22 mouse cellular contexts compared by ENCODE assay signal in genomic region chr14:119914508-119914907, GRCm38 (mm10).
DNase-seq lines count a peak whose midpoint lies in the region; ATAC-seq and TF ChIP-seq lines count a peak whose summit lies in the region.
"Had no signal": no experiment of that assay in that cellular context is flagged by ENCODE, and none has a peak within 500 bp of the region (broad histone marks: within the 10 kb centered on the region; RNA-seq: fewer than 3 reads in every experiment).

No protein-coding gene starts in this region.

- no peaks in the 10 kb centered on the region for H3K36me3 ChIP-seq in kidney, postnatal 0 days (ENCODE audit: insufficient read depth, low read length)
- H3K36me3 ChIP-seq in midbrain, embryonic 14.5 days (ENCODE audit: control insufficient read depth, insufficient read depth, low read length) = no peaks in the 10 kb centered on the region
- H3K36me3 ChIP-seq: embryonic facial prominence, embryonic 15.5 days; forebrain, embryonic 15.5 days; heart, embryonic 15.5 days; hindbrain, embryonic 15.5 days; intestine, embryonic 15.5 days; liver, embryonic 13.5 days; midbrain, embryonic 15.5 days; neural tube, embryonic 13.5 days had no signal

- no peak overlapping the region for H3K9ac ChIP-seq in kidney, postnatal 0 days (ENCODE audit: low read depth, low read length)
- no peak overlapping the region for H3K9ac ChIP-seq in midbrain, embryonic 14.5 days (replicated peaks; ENCODE audit: low read length)
- H3K9ac ChIP-seq: embryonic facial prominence, embryonic 15.5 days; forebrain, embryonic 15.5 days; heart, embryonic 15.5 days; hindbrain, embryonic 15.5 days; intestine, embryonic 15.5 days; liver, embryonic 13.5 days; midbrain, embryonic 15.5 days; neural tube, embryonic 13.5 days had no signal

- no peak overlapping the region for H3K27ac ChIP-seq in kidney, postnatal 0 days
- no peak overlapping the region for H3K27ac ChIP-seq in midbrain, embryonic 14.5 days (replicated peaks; ENCODE audit: low read depth, low read length)
- H3K27ac ChIP-seq: embryonic facial prominence, embryonic 15.5 days; forebrain, embryonic 15.5 days; heart, embryonic 15.5 days; hindbrain, embryonic 15.5 days; intestine, embryonic 15.5 days; layer of hippocampus, adult 2 months; liver, embryonic 13.5 days; midbrain, embryonic 15.5 days; neural tube, embryonic 13.5 days had no signal

- no peak for ATAC-seq in kidney, postnatal 0 days (replicated peaks; ENCODE audit: low FRiP score, low read depth)
- no peak for ATAC-seq in midbrain, embryonic 14.5 days (ENCODE audit: low FRiP score, low TSS enrichment)
- no peak for ATAC-seq in inflammation-experienced regulatory T-cells, adult 6 months
- ATAC-seq: forebrain, embryonic 15.5 days; intestine, embryonic 15.5 days; midbrain, embryonic 15.5 days had no signal

- no peak overlapping the region for H3K4me3 ChIP-seq in kidney, postnatal 0 days (replicated peaks; ENCODE audit: low read depth, low read length)
- H3K4me3 ChIP-seq in midbrain, embryonic 14.5 days (replicated peaks; ENCODE audit: low read depth, low read length) = no peak overlapping the region
- H3K4me3 ChIP-seq: embryonic facial prominence, embryonic 15.5 days; forebrain, embryonic 15.5 days; heart, embryonic 15.5 days; hindbrain, embryonic 15.5 days; intestine, embryonic 15.5 days; layer of hippocampus, adult 2 months; liver, embryonic 13.5 days; midbrain, embryonic 15.5 days; neural tube, embryonic 13.5 days had no signal

- TF ChIP-seq CTCF in kidney, postnatal 0 days (IDR thresholded peaks at IDR 0.05; ENCODE audit: low read depth) = no peak

- H3K9me3 ChIP-seq in kidney, postnatal 0 days (replicated peaks; ENCODE audit: low read length) = no peaks in the 10 kb centered on the region
- no peaks in the 10 kb centered on the region for H3K9me3 ChIP-seq in midbrain, embryonic 14.5 days (ENCODE audit: control insufficient read depth, low read length)
- H3K9me3 ChIP-seq: embryonic facial prominence, embryonic 15.5 days; forebrain, embryonic 15.5 days; heart, embryonic 15.5 days; hindbrain, embryonic 15.5 days; intestine, embryonic 15.5 days; liver, embryonic 13.5 days; midbrain, embryonic 15.5 days; neural tube, embryonic 13.5 days had no signal

- no peak overlapping the region for H3K4me2 ChIP-seq in kidney, postnatal 0 days (ENCODE audit: low read length)
- H3K4me2 ChIP-seq in midbrain, embryonic 14.5 days (ENCODE audit: low read length) = no peak overlapping the region
- H3K4me2 ChIP-seq: embryonic facial prominence, embryonic 15.5 days; forebrain, embryonic 15.5 days; heart, embryonic 15.5 days; hindbrain, embryonic 15.5 days; intestine, embryonic 15.5 days; liver, embryonic 13.5 days; midbrain, embryonic 15.5 days; neural tube, embryonic 13.5 days had no signal

- H3K27me3 ChIP-seq in kidney, postnatal 0 days (ENCODE audit: insufficient read depth, low read length) = no peaks in the 10 kb centered on the region
- no peaks in the 10 kb centered on the region for H3K27me3 ChIP-seq in midbrain, embryonic 14.5 days (ENCODE audit: control insufficient read depth, insufficient read depth, low read length)
- H3K27me3 ChIP-seq: embryonic facial prominence, embryonic 15.5 days; forebrain, embryonic 15.5 days; heart, embryonic 15.5 days; hindbrain, embryonic 15.5 days; intestine, embryonic 15.5 days; liver, embryonic 13.5 days; midbrain, embryonic 15.5 days; neural tube, embryonic 13.5 days had no signal

- DNase-seq in kidney, postnatal 0 days (ENCODE audit: low spot score) = peak; percentile 68
- DNase-seq in kidney, adult 18-20 months = no peak
- peak; percentile 12 for DNase-seq in 3T3-L1 (ENCODE audit: low read depth, low spot score)
- DNase-seq in adrenal gland, adult 8-10 months = peak; percentile 15
- DNase-seq in embryo, embryonic 11 days = peak; percentile 28
- DNase-seq in midbrain, embryonic 14.5 days = no peak
- DNase-seq: cerebellum, adult 11 months; cerebellum, adult 9-11 months; kidney, postnatal 14 days; layer of hippocampus, postnatal 36 days; liver, embryonic 13.5 days; lung, adult 2 months; lung, postnatal 14 days had no signal

- H3K4me1 ChIP-seq in kidney, postnatal 0 days (replicated peaks; ENCODE audit: insufficient read depth, low read length) = no peaks in the 10 kb centered on the region
- H3K4me1 ChIP-seq in midbrain, embryonic 14.5 days (ENCODE audit: control insufficient read depth, insufficient read depth, low read length) = no peaks in the 10 kb centered on the region
- H3K4me1 ChIP-seq: embryonic facial prominence, embryonic 15.5 days; forebrain, embryonic 15.5 days; heart, embryonic 15.5 days; hindbrain, embryonic 15.5 days; intestine, embryonic 15.5 days; liver, embryonic 13.5 days; midbrain, embryonic 15.5 days; neural tube, embryonic 13.5 days had no signal

- WGBS in kidney, postnatal 0 days = 25% methylated on average over 6 of the region's 6 CpGs
- 68% methylated on average over 6 of the region's 6 CpGs for WGBS in midbrain, embryonic 14.5 days

Comparison
In these comparisons a context has a peak if more than half of its experiments do, and no peak if none do; other contexts are left out.
1. DNase-seq: peak in kidney, postnatal 0 days (single experiment), 3T3-L1 (single experiment), adrenal gland, adult 8-10 months (single experiment) and embryo, embryonic 11 days (single experiment); none in kidney, adult 18-20 months (single experiment) and midbrain, embryonic 14.5 days (single experiment).